Mouse (Mus musculus) midbrain, embryonic 11.5 days (tissue): ENCODE measurements around the gene Col4a2. TPM values are rescaled to one million over a fixed set of nuclear protein-coding genes. Genes with fewer than 3 reads are reported as not detected.

ENCODE experiments used
- ATAC-seq: fragments of 200-750 bp; cut with Nextera tagmentation; 2 replicates; pipeline ENCODE4 v1.8.0; 2017; ENCODE audit warnings: moderate TSS enrichment, moderate library complexity; ENCODE audit not compliant: low FRiP score
- DNase-seq: peaks from one replicate; pipeline ENCODE4 v3.0.0; 2015; ENCODE audit warnings: low spot score; ENCODE audit errors: missing footprints
- H3K27ac ChIP-seq: fragments of 300-500 bp; sonication (generic); 2 replicates; pipeline ENCODE4 v1.5.1; 2014; ENCODE audit warnings: low read depth, low read length
- H3K27me3 ChIP-seq: fragments of 300-500 bp; sonication (generic); 2 replicates; pipeline ENCODE4 v1.6.1; 2014; ENCODE audit warnings: mild to moderate bottlenecking, low read length, moderate library complexity, mixed read lengths; ENCODE audit not compliant: control insufficient read depth, insufficient read depth
- H3K36me3 ChIP-seq: fragments of 300-500 bp; sonication (generic); 2 replicates; pipeline ENCODE4 v1.6.1; 2014; ENCODE audit warnings: mild to moderate bottlenecking, low read length, moderate library complexity, mixed read lengths; ENCODE audit not compliant: control insufficient read depth, insufficient read depth
- H3K4me1 ChIP-seq: fragments of 300-500 bp; sonication (generic); 2 replicates; pipeline ENCODE4 v1.6.1; 2014; ENCODE audit warnings: low read length; ENCODE audit not compliant: control insufficient read depth, insufficient read depth
- H3K4me2 ChIP-seq: fragments of 300-500 bp; sonication (generic); 2 replicates; pipeline ENCODE4 v1.6.1; 2014; ENCODE audit warnings: mild to moderate bottlenecking, moderate library complexity
- H3K4me3 ChIP-seq: fragments of 300-500 bp; sonication (generic); 2 replicates; pipeline ENCODE4 v1.5.1; 2014; ENCODE audit warnings: low read depth, low read length
- H3K9ac ChIP-seq: fragments of 300-500 bp; sonication (generic); 2 replicates; pipeline ENCODE4 v1.6.1; 2014; ENCODE audit warnings: low read length
- H3K9me3 ChIP-seq: fragments of 300-500 bp; sonication (generic); 2 replicates; pipeline ENCODE4 v1.6.1; 2016; ENCODE audit warnings: low read length; ENCODE audit not compliant: control insufficient read depth
- WGBS: fragments of 180-500 bp; shearing (Covaris S2); extraction: QIAGEN DNeasy Blood & Tissue Kit; methylation state at CpG from one replicate; pipeline ENCODE4 v1.1.7; 2014; 5-methylcytosine and 5-hydroxymethylcytosine counted together
- polyA plus RNA-seq: library from polyadenylated mRNA; unstranded; fragments of >200 nt; fragmentation: Nextera tagmentation; extraction: Ambion mirVana; gene quantifications from 2 replicates; pipeline ENCODE4 v1.2.1, GENCODE M21; 2014

Gene Col4a2
- polyA plus RNA-seq, 1 experiment from 2014 or later = 34.1 TPM

GRCm38 (mm10) chr8:11304027-11304601 is 8.5 kb upstream of the Col4a2 start:
- Histone ChIP-seq H3K4me1 (peaks cover 9% of the 10 kb centered on the region; the same call in 1 of the 2 replicates), H3K27ac (no peak overlapping the region), H3K27me3 (0 out of 2 replicates have a peak, but pooled peaks cover 3% of the 10 kb centered on the region), H3K4me2 (no peak overlapping the region), H3K9me3 (no peaks in the 10 kb centered on the region), H3K9ac (no peak overlapping the region), H3K4me3 (no peak overlapping the region), H3K36me3 (no peaks in the 10 kb centered on the region)
- no peak for ATAC-seq
- peak; percentile 69 for DNase-seq
- WGBS = 90% methylated on average over 6 of the region's 6 CpGs

- Histone ChIP-seq H3K27me3 (peaks cover 14% of the 10 kb centered on the region), H3K27ac (no peak overlapping the region), H3K9me3 (no peaks in the 10 kb centered on the region), H3K36me3 (no peaks in the 10 kb centered on the region), H3K4me2 (no peak overlapping the region), H3K4me1 (peaks cover 9% of the 10 kb centered on the region; the same call in 1 of the 2 replicates), H3K4me3 (no peak overlapping the region), H3K9ac (no peak overlapping the region)
- WGBS = 90% methylated on average over 1 of the region's 1 CpGs
- ATAC-seq (no peak), DNase-seq (peak; percentile 57)
These were observed 7.1 kb upstream of the Col4a2 start for GRCm38 (mm10) chr8:11305539-11305938.

- 83% methylated on average over 7 of the region's 7 CpGs for WGBS
- Histone ChIP-seq H3K27me3 (peaks cover 34% of the 10 kb centered on the region), H3K9ac (no peak overlapping the region), H3K4me1 (peaks cover 13% of the 10 kb centered on the region), H3K9me3 (no peaks in the 10 kb centered on the region), H3K4me3 (no peak overlapping the region), H3K36me3 (no peaks in the 10 kb centered on the region), H3K27ac (no peak overlapping the region), H3K4me2 (no peak overlapping the region)
- no peak for DNase-seq
- no peak for ATAC-seq
These were observed 5.2 kb upstream of the Col4a2 start for GRCm38 (mm10) chr8:11307451-11307850.

DNA sequence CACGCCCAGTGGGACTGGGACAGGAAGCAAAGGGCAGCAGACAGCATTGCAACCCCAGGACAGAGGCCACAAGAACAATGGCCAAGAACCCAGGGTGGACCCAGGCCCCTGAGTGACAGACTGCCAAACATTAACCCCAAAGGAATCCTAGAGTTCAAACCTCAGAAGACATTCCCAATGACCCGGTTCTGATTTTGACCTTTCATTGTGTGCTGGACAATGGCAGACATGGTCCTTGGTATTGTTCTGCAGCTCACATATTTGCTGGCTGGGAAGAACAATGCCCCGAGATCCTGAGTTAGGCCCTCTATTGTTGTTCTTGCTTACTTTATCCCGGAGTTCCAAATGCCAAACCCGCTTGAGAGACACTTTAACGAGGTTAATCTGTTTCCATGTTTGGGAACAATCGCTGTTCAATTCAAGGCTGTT is 4.0 kb upstream of the Col4a2 start:
- H3K4me3 ChIP-seq = no peak overlapping the region
- peaks cover 23% of the 10 kb centered on the region for H3K4me1 ChIP-seq
- 11% methylated on average over 7 of the region's 7 CpGs for WGBS
- H3K27me3 ChIP-seq = peaks cover 45% of the 10 kb centered on the region
- no peak overlapping the region for H3K27ac ChIP-seq
- H3K9me3 ChIP-seq = no peaks in the 10 kb centered on the region
- H3K4me2 ChIP-seq = no peak overlapping the region
- ATAC-seq (no peak), DNase-seq (peak; percentile 83)
- H3K9ac ChIP-seq = no peak overlapping the region
- H3K36me3 ChIP-seq = no peaks in the 10 kb centered on the region

DNA sequence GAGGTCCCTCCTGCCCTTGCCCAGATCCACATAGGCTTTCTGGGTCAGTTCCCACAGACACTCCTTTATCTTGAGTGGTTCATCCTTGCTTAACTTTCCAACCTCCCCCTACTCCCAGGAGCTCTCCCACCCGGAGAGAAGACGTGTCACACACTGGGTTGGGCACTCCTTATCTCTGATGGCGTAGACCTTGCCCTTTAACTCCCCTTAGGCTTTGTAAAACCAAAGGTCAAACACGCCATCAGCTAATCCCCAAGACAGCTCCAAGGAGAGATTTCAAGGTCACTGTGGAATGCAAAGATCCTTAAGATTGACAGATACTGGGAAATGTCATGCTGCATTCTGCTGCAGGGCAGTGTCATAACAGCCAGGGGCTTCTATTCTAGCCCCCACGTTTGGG is 3.4 kb upstream of the Col4a2 start:
- Histone ChIP-seq H3K9ac (no peak overlapping the region), H3K4me3 (no peak overlapping the region), H3K9me3 (no peaks in the 10 kb centered on the region), H3K27me3 (peaks cover 51% of the 10 kb centered on the region), H3K36me3 (no peaks in the 10 kb centered on the region), H3K27ac (no peak overlapping the region), H3K4me2 (no peak overlapping the region), H3K4me1 (peaks cover 26% of the 10 kb centered on the region)
- 19% methylated on average over 5 of the region's 5 CpGs for WGBS
- DNase-seq = no peak
- ATAC-seq = no peak

DNA sequence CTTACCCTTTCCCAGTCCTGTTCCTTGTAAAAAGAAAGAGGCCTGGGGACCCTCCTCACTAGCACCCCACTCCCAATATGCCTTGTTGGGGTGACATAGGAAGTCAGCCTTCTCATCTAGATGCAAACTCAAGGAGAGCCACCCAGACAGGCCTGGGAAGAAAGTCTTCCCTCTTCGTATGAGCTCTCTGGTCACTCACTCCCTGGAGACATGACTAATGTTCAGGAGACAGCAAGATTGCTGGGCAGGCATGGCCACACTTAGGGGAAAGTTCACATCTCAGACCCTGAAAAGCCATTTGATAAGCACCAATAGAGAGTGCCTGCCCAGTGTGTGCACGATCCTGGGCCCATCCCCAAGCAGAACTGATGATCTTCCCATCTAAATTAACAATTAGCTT is 2.6 kb upstream of the Col4a2 start:
- no peak for ATAC-seq
- Histone ChIP-seq H3K9ac (no peak overlapping the region), H3K27me3 (peaks cover 59% of the 10 kb centered on the region), H3K4me3 (no peak overlapping the region), H3K27ac (no peak overlapping the region), H3K9me3 (no peaks in the 10 kb centered on the region), H3K4me1 (peaks cover 26% of the 10 kb centered on the region), H3K4me2 (no peak overlapping the region), H3K36me3 (no peaks in the 10 kb centered on the region)
- 62% methylated on average over 2 of the region's 2 CpGs for WGBS
- DNase-seq = no peak

GRCm38 (mm10) chr8:11311681-11312348 is 790 bp upstream of the Col4a2 start:
- ATAC-seq = peak; percentile 42; the same call in 1 of the 2 replicates
- WGBS = 2% methylated on average over 34 of the region's 34 CpGs
- no peaks in the 10 kb centered on the region for H3K36me3 ChIP-seq
- peak; percentile 96 for DNase-seq
- H3K4me3 ChIP-seq = peak overlapping the region; percentile 57
- peaks cover 62% of the 10 kb centered on the region for H3K27me3 ChIP-seq
- H3K27ac ChIP-seq = no peak overlapping the region; the same call in 1 of the 2 replicates
- no peaks in the 10 kb centered on the region for H3K9me3 ChIP-seq
- peak overlapping the region; percentile 58 for H3K9ac ChIP-seq
- peak overlapping the region; percentile 95 for H3K4me2 ChIP-seq
- peaks cover 26% of the 10 kb centered on the region for H3K4me1 ChIP-seq

GRCm38 (mm10) chr8:11313176-11314111 is 839 bp downstream of the Col4a2 start:
- Histone ChIP-seq H3K4me1 (peaks cover 23% of the 10 kb centered on the region), H3K9me3 (no peaks in the 10 kb centered on the region), H3K4me2 (peak overlapping the region; percentile 95), H3K4me3 (peak overlapping the region; percentile 57), H3K9ac (peak overlapping the region; percentile 58), H3K36me3 (no peaks in the 10 kb centered on the region), H3K27me3 (peaks cover 59% of the 10 kb centered on the region), H3K27ac (no peak overlapping the region)
- peak; percentile 95 for DNase-seq
- WGBS = 2% methylated on average over 45 of the region's 45 CpGs
- ATAC-seq = 0 out of 2 replicates have a peak, but pooled peaks have one; percentile 31
